Mouse (Mus musculus) small intestine, adult 2 months (tissue): Measurements from ENCODE around the gene Kynu.

ENCODE experiments used
- CTCF ChIP-seq: fragments of 200-500 bp; IDR thresholded peaks from 2 replicates; pipeline ENCODE4 v1.5.1; 2012; ENCODE audit warnings: low read depth, mild to moderate bottlenecking, control low read depth, inconsistent platforms, low read length, moderate library complexity, mixed read lengths; ENCODE audit not compliant: insufficient replicate concordance, insufficient read length; ENCODE audit errors: extremely low read depth
- POLR2A ChIP-seq: fragments of 200-500 bp; IDR thresholded peaks from 2 replicates; pipeline ENCODE4 v1.6.1; 2012; ENCODE audit warnings: low read depth, mild to moderate bottlenecking, control low read depth, inconsistent platforms, low read length, moderate library complexity

- TF ChIP-seq CTCF (no peak), POLR2A (no peak)
Measured at GRCm38 (mm10) chr2:43646962-43647361, 91.8 kb downstream of the Kynu start.
